Mouse (Mus musculus) forebrain, embryonic 12.5 days (tissue): ENCODE measurements around the gene Npas3. TPM values are rescaled to one million over a fixed set of nuclear protein-coding genes. Genes with fewer than 3 reads are reported as not detected.

Source experiments
- ATAC-seq: fragments of 200-750 bp; cut with Nextera tagmentation; 2 replicates; pipeline ENCODE4 v1.8.0; 2017; ENCODE audit warnings: moderate TSS enrichment; ENCODE audit not compliant: low FRiP score
- H3K27ac ChIP-seq: fragments of 300-500 bp; sonication (generic); 2 replicates; pipeline ENCODE4 v1.5.1; 2016; ENCODE audit warnings: mild to moderate bottlenecking
- H3K27me3 ChIP-seq: fragments of 300-500 bp; sonication (generic); 2 replicates; pipeline ENCODE4 v1.6.1; 2016; ENCODE audit warnings: mild to moderate bottlenecking
- H3K36me3 ChIP-seq: fragments of 300-500 bp; sonication (generic); replicated peaks from 2 replicates; pipeline ENCODE4 v1.6.1; 2016; ENCODE audit warnings: mild to moderate bottlenecking
- H3K4me1 ChIP-seq: fragments of 300-500 bp; sonication (generic); 2 replicates; pipeline ENCODE4 v1.6.1; 2016
- H3K4me2 ChIP-seq: fragments of 300-500 bp; sonication (generic); 2 replicates; pipeline ENCODE4 v1.6.1; 2016; ENCODE audit warnings: mild to moderate bottlenecking, moderate library complexity
- H3K4me3 ChIP-seq: fragments of 300-500 bp; sonication (generic); replicated peaks from 2 replicates; pipeline ENCODE4 v1.5.1; 2016; ENCODE audit warnings: mild to moderate bottlenecking
- H3K9ac ChIP-seq: fragments of 300-500 bp; sonication (generic); 2 replicates; pipeline ENCODE4 v1.6.1; 2016; ENCODE audit warnings: mild to moderate bottlenecking
- H3K9me3 ChIP-seq: fragments of 300-500 bp; sonication (generic); 2 replicates; pipeline ENCODE4 v1.6.1; 2016
- WGBS: fragments of 180-500 bp; shearing (Covaris S2); methylation state at CpG from one replicate; pipeline ENCODE4 v1.1.7; 2016; 5-methylcytosine and 5-hydroxymethylcytosine counted together
- polyA plus RNA-seq: library from polyadenylated mRNA; unstranded; fragments of >200 nt; fragmentation: Nextera tagmentation; extraction: Ambion mirVana; gene quantifications from 2 replicates; pipeline ENCODE4 v1.2.1, GENCODE M21; 2016

Npas3 gene
- polyA plus RNA-seq, 1 experiment from 2014 or later = 27.7 TPM

GRCm38 (mm10) chr12:54046824-54047223, 798.3 kb downstream of the Npas3 start:
- Histone ChIP-seq H3K9me3 (no peaks in the 10 kb centered on the region), H3K36me3 (no peaks in the 10 kb centered on the region), H3K4me1 (peaks cover 34% of the 10 kb centered on the region), H3K4me3 (no peak overlapping the region), H3K4me2 (no peak overlapping the region), H3K9ac (no peak overlapping the region), H3K27ac (peak overlapping the region; percentile 10; the same call in 1 of the 2 replicates), H3K27me3 (no peaks in the 10 kb centered on the region)
- WGBS = 24% methylated on average over 6 of the region's 6 CpGs
- no peak for ATAC-seq

GRCm38 (mm10) chr12:54048126-54048525, 799.6 kb downstream of the Npas3 start:
- H3K4me1 ChIP-seq = peaks cover 35% of the 10 kb centered on the region
- no peak overlapping the region for H3K4me2 ChIP-seq
- no peak overlapping the region for H3K9ac ChIP-seq
- no peak overlapping the region for H3K4me3 ChIP-seq
- H3K27ac ChIP-seq = no peak overlapping the region
- no peaks in the 10 kb centered on the region for H3K36me3 ChIP-seq
- no peak for ATAC-seq
- H3K27me3 ChIP-seq = no peaks in the 10 kb centered on the region
- 71% methylated on average over 5 of the region's 5 CpGs for WGBS
- no peaks in the 10 kb centered on the region for H3K9me3 ChIP-seq

- no peak overlapping the region for H3K4me2 ChIP-seq
- H3K36me3 ChIP-seq = 0 out of 2 replicates have a peak, but pooled peaks cover 4% of the 10 kb centered on the region
- no peaks in the 10 kb centered on the region for H3K27me3 ChIP-seq
- H3K4me3 ChIP-seq = no peak overlapping the region
- no peak overlapping the region for H3K27ac ChIP-seq
- no peaks in the 10 kb centered on the region for H3K9me3 ChIP-seq
- ATAC-seq = no peak
- WGBS = 80% methylated on average over 4 of the region's 4 CpGs
- no peak overlapping the region for H3K9ac ChIP-seq
- H3K4me1 ChIP-seq = peaks cover 32% of the 10 kb centered on the region
Measured at GRCm38 (mm10) chr12:54049926-54050325, 801.4 kb downstream of the Npas3 start.

DNA sequence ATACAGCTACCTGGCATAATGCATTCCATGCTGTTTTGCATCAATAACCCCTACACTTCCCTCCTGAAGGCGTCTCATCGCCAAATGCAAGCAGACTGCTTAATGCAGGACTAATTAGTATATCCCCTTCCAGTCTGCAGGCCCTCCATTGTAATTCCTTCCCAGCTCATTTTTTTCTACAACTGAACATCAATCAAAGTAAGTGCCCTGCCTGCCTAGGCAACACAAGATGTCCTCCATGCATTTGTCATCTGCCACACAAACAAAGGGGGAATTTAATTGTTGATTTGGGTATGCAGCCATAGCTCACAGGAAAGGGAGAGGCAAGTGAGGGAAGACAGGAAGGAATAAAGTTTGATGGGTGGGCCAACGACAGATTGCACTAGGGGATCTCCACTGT, 804.5 kb downstream of the Npas3 start:
- peaks cover 29% of the 10 kb centered on the region for H3K4me1 ChIP-seq
- H3K27me3 ChIP-seq = no peaks in the 10 kb centered on the region
- H3K4me3 ChIP-seq = no peak overlapping the region
- H3K4me2 ChIP-seq = no peak overlapping the region
- WGBS = 19% methylated on average over 3 of the region's 3 CpGs
- ATAC-seq = peak; percentile 30; the same call in 1 of the 2 replicates
- H3K36me3 ChIP-seq = 0 out of 2 replicates have a peak, but pooled peaks cover 4% of the 10 kb centered on the region
- no peak overlapping the region for H3K9ac ChIP-seq
- no peaks in the 10 kb centered on the region for H3K9me3 ChIP-seq
- peak overlapping the region; percentile 68; the same call in 1 of the 2 replicates for H3K27ac ChIP-seq

DNA sequence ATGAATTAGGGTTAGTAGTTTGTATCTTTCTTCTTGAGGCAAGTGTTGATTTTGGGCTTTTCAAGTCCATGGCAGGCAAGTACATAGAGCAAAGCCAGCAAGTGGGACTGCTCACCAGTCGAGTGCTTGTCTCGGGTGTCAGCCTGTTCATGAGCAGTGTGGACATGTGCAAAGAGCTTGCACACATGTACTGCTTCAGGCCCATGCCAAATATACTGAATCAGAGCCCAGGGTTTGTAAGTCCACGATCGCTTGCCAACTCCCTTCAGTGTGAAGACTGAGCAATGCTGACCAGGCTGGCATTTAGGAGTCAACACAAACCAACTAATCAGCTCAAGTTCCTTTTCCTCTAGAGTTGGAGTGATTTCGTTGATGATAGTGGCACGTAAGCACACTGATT, 805.1 kb downstream of the Npas3 start:
- no peak for ATAC-seq
- H3K27ac ChIP-seq = peak overlapping the region; percentile 68; the same call in 1 of the 2 replicates
- 0 out of 2 replicates have a peak, but pooled peaks cover 4% of the 10 kb centered on the region for H3K36me3 ChIP-seq
- peaks cover 26% of the 10 kb centered on the region for H3K4me1 ChIP-seq
- H3K9me3 ChIP-seq = no peaks in the 10 kb centered on the region
- no peaks in the 10 kb centered on the region for H3K27me3 ChIP-seq
- H3K4me3 ChIP-seq = no peak overlapping the region
- H3K4me2 ChIP-seq = no peak overlapping the region
- 93% methylated on average over 6 of the region's 6 CpGs for WGBS
- H3K9ac ChIP-seq = no peak overlapping the region

DNA sequence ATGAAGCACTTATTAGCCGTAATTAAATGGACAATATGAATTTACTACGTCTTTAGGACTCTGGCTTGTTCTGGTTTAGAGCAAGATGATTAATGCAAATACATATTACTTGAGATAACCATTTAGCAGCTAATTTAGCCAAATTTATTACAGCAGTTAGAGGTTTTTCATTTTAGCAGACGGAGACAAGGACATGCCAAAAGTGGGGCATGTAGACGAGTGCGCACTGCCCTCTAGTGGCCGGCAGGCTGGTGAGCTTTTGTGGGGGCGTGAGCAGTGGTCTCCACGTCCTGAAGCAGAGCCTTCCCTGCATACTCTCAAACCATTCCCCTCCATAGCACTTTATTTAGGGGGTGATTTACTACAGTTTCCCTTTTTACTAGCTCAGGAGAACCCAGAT, 812.3 kb downstream of the Npas3 start:
- Histone ChIP-seq H3K4me2 (no peak overlapping the region), H3K4me1 (peaks cover 18% of the 10 kb centered on the region), H3K9me3 (no peaks in the 10 kb centered on the region), H3K36me3 (no peaks in the 10 kb centered on the region), H3K9ac (no peak overlapping the region), H3K27ac (no peak overlapping the region), H3K4me3 (no peak overlapping the region), H3K27me3 (no peaks in the 10 kb centered on the region; the same call in 1 of the 2 replicates)
- ATAC-seq = peak; percentile 74; the same call in 1 of the 2 replicates
- WGBS = 15% methylated on average over 8 of the region's 8 CpGs

- H3K4me1 ChIP-seq = peaks cover 18% of the 10 kb centered on the region
Measured at GRCm38 (mm10) chr12:54061168-54061567, 812.7 kb downstream of the Npas3 start.

GRCm38 (mm10) chr12:54064986-54065385, 816.5 kb downstream of the Npas3 start:
- peaks cover 30% of the 10 kb centered on the region for H3K27me3 ChIP-seq
- no peaks in the 10 kb centered on the region for H3K9me3 ChIP-seq
- WGBS = 77% methylated on average over 16 of the region's 16 CpGs
- H3K4me1 ChIP-seq = peaks cover 17% of the 10 kb centered on the region
- no peak for ATAC-seq
- H3K4me3 ChIP-seq = no peak overlapping the region
- no peak overlapping the region for H3K4me2 ChIP-seq
- H3K36me3 ChIP-seq = peaks cover 10% of the 10 kb centered on the region
- H3K9ac ChIP-seq = no peak overlapping the region
- no peak overlapping the region for H3K27ac ChIP-seq

More at GRCm38 (mm10) chr12:54061168-54061567, 812.7 kb downstream of the Npas3 start:
- WGBS = 74% methylated on average over 6 of the region's 6 CpGs
- H3K27ac ChIP-seq = no peak overlapping the region
- H3K4me2 ChIP-seq = no peak overlapping the region
- no peak overlapping the region for H3K4me3 ChIP-seq
- no peak for ATAC-seq
- H3K9me3 ChIP-seq = no peaks in the 10 kb centered on the region
- H3K27me3 ChIP-seq = no peaks in the 10 kb centered on the region; the same call in 1 of the 2 replicates
- H3K36me3 ChIP-seq = no peaks in the 10 kb centered on the region
- no peak overlapping the region for H3K9ac ChIP-seq

DNA sequence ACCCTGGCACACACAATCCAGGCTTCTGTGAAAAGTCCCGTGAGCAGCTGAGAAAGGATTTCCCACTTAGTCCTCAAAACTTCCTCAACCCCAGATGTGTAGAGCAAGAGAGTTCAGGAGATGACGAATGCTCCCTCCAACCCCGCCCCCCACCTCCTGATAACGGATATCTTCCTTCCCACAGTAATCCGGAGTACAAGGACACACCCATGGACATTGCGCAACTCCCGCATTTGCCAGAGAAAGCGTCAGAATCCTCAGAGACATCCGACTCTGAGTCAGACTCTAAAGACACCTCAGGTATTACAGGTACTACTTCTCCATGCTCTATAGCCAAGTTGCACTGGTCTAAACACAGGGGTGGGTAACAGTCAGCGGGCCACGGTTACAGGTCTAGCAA, 817.1 kb downstream of the Npas3 start:
- no peak for ATAC-seq
- Histone ChIP-seq H3K27me3 (peaks cover 30% of the 10 kb centered on the region), H3K9me3 (no peaks in the 10 kb centered on the region), H3K27ac (no peak overlapping the region), H3K4me1 (peaks cover 14% of the 10 kb centered on the region), H3K4me3 (no peak overlapping the region), H3K4me2 (no peak overlapping the region), H3K9ac (no peak overlapping the region), H3K36me3 (peaks cover 10% of the 10 kb centered on the region)
- WGBS = 83% methylated on average over 11 of the region's 11 CpGs

DNA sequence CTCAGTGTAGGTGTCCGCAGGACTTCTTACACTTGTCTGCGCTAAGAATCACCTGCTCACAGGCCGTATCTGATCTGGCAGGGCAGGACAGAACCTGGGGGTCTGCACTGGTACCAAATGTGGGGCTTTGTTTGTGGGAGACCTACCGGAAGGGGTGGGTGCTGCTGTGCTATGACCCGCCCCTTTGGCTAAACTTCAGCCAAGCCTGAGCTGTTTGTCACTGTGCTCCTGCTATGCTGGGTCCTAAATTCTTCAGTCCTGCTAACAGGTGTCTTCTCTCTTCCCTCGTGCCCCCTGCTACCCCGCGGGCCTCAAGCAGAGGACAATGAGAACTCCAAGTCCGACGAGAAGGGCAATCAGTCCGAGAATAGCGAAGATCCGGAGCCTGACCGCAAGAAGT, 818.9 kb downstream of the Npas3 start:
- ATAC-seq = peak; percentile 36
- 39% methylated on average over 14 of the region's 14 CpGs for WGBS
- no peaks in the 10 kb centered on the region for H3K9me3 ChIP-seq
- H3K4me1 ChIP-seq = peaks cover 14% of the 10 kb centered on the region
- H3K27me3 ChIP-seq = peaks cover 30% of the 10 kb centered on the region
- H3K36me3 ChIP-seq = peaks cover 10% of the 10 kb centered on the region
- H3K4me3 ChIP-seq = peak overlapping the region; percentile 40
- H3K9ac ChIP-seq = peak overlapping the region; percentile 36; the same call in 1 of the 2 replicates
- peak overlapping the region; percentile 65 for H3K4me2 ChIP-seq
- H3K27ac ChIP-seq = no peak overlapping the region

GRCm38 (mm10) chr12:54067886-54068756, 819.6 kb downstream of the Npas3 start:
- H3K27ac ChIP-seq = no peak overlapping the region
- H3K4me1 ChIP-seq = peaks cover 14% of the 10 kb centered on the region
- 10% methylated on average over 84 of the region's 84 CpGs for WGBS
- H3K27me3 ChIP-seq = peaks cover 30% of the 10 kb centered on the region
- peaks cover 10% of the 10 kb centered on the region for H3K36me3 ChIP-seq
- H3K4me3 ChIP-seq = peak overlapping the region; percentile 40
- H3K9ac ChIP-seq = peak overlapping the region; percentile 36; the same call in 1 of the 2 replicates
- ATAC-seq = peak; percentile 63
- peak overlapping the region; percentile 65 for H3K4me2 ChIP-seq
- no peaks in the 10 kb centered on the region for H3K9me3 ChIP-seq

GRCm38 (mm10) chr12:54068757-54069146, 820.3 kb downstream of the Npas3 start:
- Histone ChIP-seq H3K4me3 (peak overlapping the region; percentile 40), H3K4me1 (peaks cover 14% of the 10 kb centered on the region)
- 76% methylated on average over 27 of the region's 27 CpGs for WGBS

More at GRCm38 (mm10) chr12:54068757-54069146, 820.3 kb downstream of the Npas3 start:
- Histone ChIP-seq H3K27ac (no peak overlapping the region), H3K9ac (no peak overlapping the region), H3K4me2 (peak overlapping the region; percentile 65), H3K36me3 (peaks cover 10% of the 10 kb centered on the region), H3K27me3 (peaks cover 30% of the 10 kb centered on the region), H3K9me3 (no peaks in the 10 kb centered on the region)
- ATAC-seq = no peak
